Mouse (Mus musculus) stomach, embryonic 14.5 days (tissue): Measurements from ENCODE around the gene Adam23. TPM values are rescaled to one million over a fixed set of nuclear protein-coding genes. Genes with fewer than 3 reads are reported as not detected.
A peak's percentile ranks its signal among the peaks of the same experiment; 100 is the strongest.

Source experiments
- ATAC-seq: fragments of 200-750 bp; cut with Nextera tagmentation; 2 replicates; pipeline ENCODE4 v1.8.0; 2017; ENCODE audit warnings: low read depth, moderate TSS enrichment; ENCODE audit not compliant: insufficient number of reproducible peaks, insufficient read depth, low FRiP score
- H3K27ac ChIP-seq: fragments of 300-500 bp; sonication (generic); 2 replicates; pipeline ENCODE4 v1.5.1; 2014; ENCODE audit warnings: mild to moderate bottlenecking, low read length, moderate library complexity, mixed read lengths
- H3K27me3 ChIP-seq: fragments of 300-500 bp; sonication (generic); 2 replicates; pipeline ENCODE4 v1.6.1; 2014; ENCODE audit warnings: low read length, control low read depth, mixed read lengths; ENCODE audit not compliant: control insufficient read depth, insufficient read depth
- H3K36me3 ChIP-seq: fragments of 300-500 bp; sonication (generic); 2 replicates; pipeline ENCODE4 v1.6.1; 2014; ENCODE audit warnings: mild to moderate bottlenecking, control low read depth, low read length, moderate library complexity, mixed read lengths; ENCODE audit not compliant: control insufficient read depth, insufficient read depth
- H3K4me1 ChIP-seq: fragments of 300-500 bp; sonication (generic); 2 replicates; pipeline ENCODE4 v1.6.1; 2014; ENCODE audit warnings: low read length, control low read depth, mixed read lengths; ENCODE audit not compliant: control insufficient read depth, insufficient read depth
- H3K4me2 ChIP-seq: fragments of 300-500 bp; sonication (generic); replicated peaks from 2 replicates; pipeline ENCODE4 v1.6.1; 2014; ENCODE audit warnings: low read depth, low read length, control low read depth
- H3K4me3 ChIP-seq: fragments of 300-500 bp; sonication (generic); 2 replicates; pipeline ENCODE4 v1.5.1; 2014; ENCODE audit warnings: low read depth, low read length, control low read depth
- H3K9ac ChIP-seq: fragments of 300-500 bp; sonication (generic); replicated peaks from 2 replicates; pipeline ENCODE4 v1.6.1; 2014; ENCODE audit warnings: low read depth, mild to moderate bottlenecking, control low read depth, low read length, moderate library complexity, mixed read lengths
- H3K9me3 ChIP-seq: fragments of 300-500 bp; sonication (generic); 2 replicates; pipeline ENCODE4 v1.6.1; 2016; ENCODE audit warnings: low read depth, low read length, control low read depth; ENCODE audit not compliant: control insufficient read depth
- WGBS: fragments of 180-500 bp; shearing (Covaris S2); extraction: QIAGEN DNeasy Blood & Tissue Kit; methylation state at CpG from one replicate; pipeline ENCODE4 v1.1.7; 2014; 5-methylcytosine and 5-hydroxymethylcytosine counted together
- polyA plus RNA-seq: library from polyadenylated mRNA; unstranded; fragments of >200 nt; fragmentation: Nextera tagmentation; extraction: Ambion mirVana; gene quantifications from 2 replicates; pipeline ENCODE4 v1.2.1, GENCODE M21; 2014

The Adam23 gene
- polyA plus RNA-seq, 1 experiment from 2014 or later: 6.0 TPM

DNA sequence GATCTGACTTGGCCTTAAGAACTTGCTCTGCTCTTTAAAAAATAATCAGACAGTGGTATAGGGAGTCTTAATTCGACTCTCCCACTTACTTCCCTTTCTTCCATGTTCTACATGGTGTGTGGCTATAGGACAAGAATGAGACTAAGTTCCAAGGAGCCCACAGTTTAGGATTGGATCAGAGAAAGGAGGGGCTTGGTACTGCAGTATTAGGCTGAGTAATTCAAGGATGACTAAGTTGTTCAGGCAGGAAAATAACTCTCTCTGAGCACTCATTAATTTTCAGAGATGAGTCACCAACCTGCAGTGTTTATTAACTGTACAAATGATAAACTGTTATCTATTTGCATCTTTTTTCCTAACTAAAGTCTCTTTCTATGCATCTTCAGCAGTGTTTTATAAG, 45.3 kb downstream of the Adam23 start:
- Histone ChIP-seq H3K4me1 (no peaks in the 10 kb centered on the region), H3K36me3 (no peaks in the 10 kb centered on the region), H3K27ac (no peak overlapping the region), H3K27me3 (no peaks in the 10 kb centered on the region), H3K9ac (no peak overlapping the region), H3K9me3 (no peaks in the 10 kb centered on the region), H3K4me2 (no peak overlapping the region), H3K4me3 (no peak overlapping the region)
- WGBS: 57% methylated on average over 1 of the region's 1 CpGs
- ATAC-seq: no peak

DNA sequence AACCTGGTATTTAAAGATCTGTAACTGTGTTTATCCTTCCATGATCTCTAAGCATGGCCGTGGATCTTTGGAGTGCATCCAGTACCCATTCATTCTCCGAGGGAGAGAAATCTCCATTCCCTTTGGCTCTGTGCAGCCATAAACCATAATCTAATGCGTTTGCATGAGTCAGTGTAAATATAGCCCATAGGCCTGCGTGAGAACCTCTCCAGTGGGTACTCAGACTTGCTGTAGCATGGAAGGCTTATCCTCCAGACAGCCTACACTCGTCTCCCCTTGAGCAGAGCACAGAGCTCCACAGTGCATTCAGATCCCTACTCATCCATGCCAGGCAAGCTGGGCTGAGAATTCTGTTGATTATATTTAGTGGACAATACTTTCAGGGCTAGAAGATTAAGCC, 47.6 kb downstream of the Adam23 start:
- no peak for ATAC-seq
- WGBS: 48% methylated on average over 5 of the region's 5 CpGs
- Histone ChIP-seq H3K27ac (no peak overlapping the region), H3K36me3 (no peaks in the 10 kb centered on the region), H3K9me3 (no peaks in the 10 kb centered on the region), H3K4me2 (no peak overlapping the region), H3K9ac (no peak overlapping the region), H3K27me3 (no peaks in the 10 kb centered on the region), H3K4me3 (no peak overlapping the region), H3K4me1 (no peaks in the 10 kb centered on the region)

DNA sequence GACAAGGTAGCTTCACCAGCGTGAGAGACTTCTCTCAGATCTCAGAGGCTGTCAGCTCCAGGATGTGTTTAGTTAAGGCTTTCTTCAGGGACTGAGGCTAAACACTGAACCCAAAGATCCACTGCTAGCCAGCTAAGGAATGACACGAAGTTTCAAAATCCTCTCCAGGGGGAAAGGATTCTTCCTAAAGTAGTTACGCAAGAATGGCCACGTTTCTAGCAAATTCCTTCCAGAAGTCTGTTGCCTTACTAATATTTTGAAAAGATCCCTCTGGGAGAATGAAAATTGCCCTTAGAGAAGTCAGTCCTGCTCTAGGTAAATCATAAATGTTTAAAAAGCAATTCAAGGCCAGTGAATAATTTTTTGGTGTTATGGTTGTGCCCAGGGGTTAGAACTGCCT, 61.7 kb downstream of the Adam23 start:
- Histone ChIP-seq H3K27ac (no peak overlapping the region), H3K36me3 (no peaks in the 10 kb centered on the region), H3K9ac (no peak overlapping the region), H3K4me3 (no peak overlapping the region), H3K27me3 (no peaks in the 10 kb centered on the region), H3K4me2 (no peak overlapping the region), H3K4me1 (no peaks in the 10 kb centered on the region), H3K9me3 (no peaks in the 10 kb centered on the region)
- WGBS: 61% methylated on average over 4 of the region's 4 CpGs
- ATAC-seq: no peak

DNA sequence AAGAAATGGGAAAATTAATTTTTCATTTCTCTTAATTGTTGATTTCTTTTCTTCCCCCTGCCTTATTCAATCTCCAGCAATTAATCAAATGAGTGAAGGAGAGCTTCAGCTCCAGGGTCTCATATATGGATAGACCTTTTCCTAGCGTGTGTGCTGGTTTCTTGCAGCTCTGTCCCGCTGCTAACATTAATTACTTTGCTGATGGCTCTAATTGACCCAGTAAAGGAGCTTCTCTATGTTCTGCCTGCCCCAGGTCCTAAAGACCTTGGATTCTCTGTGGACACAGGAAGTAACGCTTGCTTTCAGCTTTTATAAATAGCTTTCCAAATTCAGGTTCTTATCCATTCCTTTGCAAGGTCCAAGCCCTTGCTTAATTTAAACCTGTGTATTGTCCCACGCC, 63.1 kb downstream of the Adam23 start:
- WGBS: 40% methylated on average over 4 of the region's 4 CpGs
- no peak overlapping the region for H3K9ac ChIP-seq

DNA sequence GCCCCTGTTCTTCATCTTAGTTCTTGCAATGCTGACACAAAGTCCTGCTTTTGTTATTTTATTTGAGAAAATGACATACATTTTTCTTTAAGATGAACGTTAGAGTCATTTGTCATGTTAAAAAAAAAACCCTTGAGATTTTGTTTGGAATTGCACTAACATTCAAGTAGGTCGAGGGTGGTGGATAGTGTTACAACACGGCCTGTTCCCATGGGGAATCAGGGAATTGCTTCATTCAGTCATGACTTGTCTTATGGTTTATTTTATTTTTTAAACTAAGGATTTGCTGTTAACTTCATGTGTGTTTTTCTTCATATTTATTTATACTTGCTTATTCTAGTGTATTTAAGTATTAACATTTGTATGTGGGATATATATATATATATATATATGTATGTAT, 65.7 kb downstream of the Adam23 start:
- Histone ChIP-seq H3K9ac (no peak overlapping the region), H3K4me3 (no peak overlapping the region), H3K4me1 (no peaks in the 10 kb centered on the region), H3K4me2 (no peak overlapping the region), H3K27me3 (no peaks in the 10 kb centered on the region), H3K36me3 (no peaks in the 10 kb centered on the region), H3K9me3 (no peaks in the 10 kb centered on the region), H3K27ac (no peak overlapping the region)
- ATAC-seq: no peak
- 18% methylated on average over 3 of the region's 3 CpGs for WGBS

More for the DNA sequence above, 63.1 kb downstream of the Adam23 start:
- Histone ChIP-seq H3K4me1 (no peaks in the 10 kb centered on the region), H3K27ac (no peak overlapping the region), H3K4me3 (no peak overlapping the region), H3K27me3 (no peaks in the 10 kb centered on the region), H3K9me3 (no peaks in the 10 kb centered on the region), H3K36me3 (no peaks in the 10 kb centered on the region), H3K4me2 (no peak overlapping the region)
- ATAC-seq: no peak

DNA sequence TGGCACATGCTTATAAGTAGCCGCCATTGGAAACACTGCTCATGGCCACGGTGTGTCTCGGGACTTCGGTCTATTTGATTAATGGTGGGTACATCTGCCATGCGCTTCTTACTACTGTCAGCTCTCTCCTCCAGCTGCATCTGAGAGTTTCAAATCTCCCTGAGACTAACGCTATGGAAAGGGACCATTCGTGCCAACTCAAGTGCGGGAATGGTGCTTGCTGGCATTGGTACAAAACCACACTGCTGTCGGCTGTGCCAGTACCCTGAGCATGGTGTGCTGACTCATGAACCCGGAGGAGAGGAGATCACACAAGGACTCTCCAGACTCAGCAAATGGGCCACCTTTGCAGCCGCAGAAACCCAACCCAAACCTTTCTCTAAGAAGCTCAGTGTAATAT, 72.1 kb downstream of the Adam23 start:
- Histone ChIP-seq H3K27ac (no peak overlapping the region), H3K9ac (no peak overlapping the region), H3K9me3 (no peaks in the 10 kb centered on the region), H3K4me3 (no peak overlapping the region), H3K4me1 (no peaks in the 10 kb centered on the region), H3K27me3 (no peaks in the 10 kb centered on the region), H3K4me2 (no peak overlapping the region), H3K36me3 (no peaks in the 10 kb centered on the region)
- ATAC-seq: no peak
- 88% methylated on average over 11 of the region's 11 CpGs for WGBS

DNA sequence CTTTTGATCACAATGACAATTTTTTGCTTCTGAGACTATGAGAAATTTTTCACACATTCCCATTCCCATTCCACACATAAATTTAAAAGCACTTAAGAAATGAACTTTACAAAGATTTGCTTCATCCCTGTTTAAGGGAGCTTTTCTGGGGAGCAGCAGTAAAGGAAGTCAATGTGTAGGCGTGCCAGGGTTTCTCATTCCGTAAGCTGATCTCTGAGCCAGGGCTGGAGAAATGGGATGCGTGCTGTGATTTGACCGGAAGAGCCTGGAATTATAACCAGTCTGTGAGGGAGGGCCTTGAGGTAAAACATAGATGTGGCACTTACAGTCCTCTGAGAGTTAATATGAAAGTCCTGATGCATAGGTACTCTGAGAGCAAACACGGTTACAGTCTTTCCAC, 73.1 kb downstream of the Adam23 start:
- WGBS: 61% methylated on average over 5 of the region's 5 CpGs

DNA sequence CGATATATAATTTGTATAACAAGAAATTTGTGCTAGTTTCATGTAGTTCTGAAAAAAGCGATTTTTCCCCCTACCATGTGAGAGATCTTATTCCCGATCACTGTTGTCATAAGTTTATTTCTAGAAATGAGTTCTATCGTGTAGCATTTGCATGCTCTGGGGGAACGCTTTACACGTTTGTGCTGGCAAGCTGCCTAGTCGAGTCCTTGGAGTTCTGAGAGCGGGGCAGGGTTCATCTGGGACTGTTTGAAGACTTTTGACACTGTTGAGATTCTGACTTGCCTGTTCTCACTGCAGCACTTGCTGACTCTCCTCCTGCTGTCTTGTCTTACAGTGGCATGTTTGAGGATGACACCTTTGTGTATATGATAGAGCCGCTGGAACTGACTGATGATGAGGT, 84.2 kb downstream of the Adam23 start:
- Histone ChIP-seq H3K9ac (no peak overlapping the region), H3K9me3 (no peaks in the 10 kb centered on the region), H3K4me1 (no peaks in the 10 kb centered on the region), H3K4me3 (no peak overlapping the region), H3K36me3 (no peaks in the 10 kb centered on the region), H3K27ac (no peak overlapping the region), H3K4me2 (no peak overlapping the region), H3K27me3 (no peaks in the 10 kb centered on the region)
- WGBS: 68% methylated on average over 9 of the region's 9 CpGs
- ATAC-seq: no peak

More for the DNA sequence above, 73.1 kb downstream of the Adam23 start:
- H3K27ac ChIP-seq: no peak overlapping the region
- ATAC-seq: no peak
- H3K9me3 ChIP-seq: no peaks in the 10 kb centered on the region
- H3K27me3 ChIP-seq: no peaks in the 10 kb centered on the region
- H3K4me3 ChIP-seq: no peak overlapping the region
- H3K4me1 ChIP-seq: no peaks in the 10 kb centered on the region
- no peak overlapping the region for H3K9ac ChIP-seq
- no peaks in the 10 kb centered on the region for H3K36me3 ChIP-seq
- no peak overlapping the region for H3K4me2 ChIP-seq

DNA sequence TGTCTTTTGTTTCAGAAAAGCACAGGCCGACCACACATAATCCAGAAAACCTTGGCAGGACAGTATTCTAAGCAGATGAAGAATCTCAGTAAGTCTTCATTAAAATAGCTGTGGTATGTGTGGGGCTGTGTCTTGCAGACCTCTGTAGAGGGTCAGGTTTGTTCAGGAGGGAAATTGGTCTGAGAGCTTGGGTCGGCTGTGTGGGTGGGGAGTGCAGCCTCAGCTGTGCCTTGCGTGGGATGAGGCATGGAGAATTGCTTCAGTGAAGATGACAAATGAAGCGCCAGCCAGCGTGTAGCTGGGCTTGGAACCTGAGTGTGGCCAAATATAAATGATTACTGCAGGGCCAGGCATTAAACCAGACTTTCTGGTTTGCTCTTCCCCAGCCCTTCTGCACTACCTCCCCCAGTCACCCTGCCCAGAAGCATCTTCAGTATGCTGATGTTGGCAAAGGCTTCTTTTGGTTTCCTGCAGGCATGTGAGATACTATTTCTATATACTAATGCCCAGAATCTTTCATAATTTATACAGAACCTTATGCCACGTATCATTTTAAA, 88.7 kb downstream of the Adam23 start:
- no peaks in the 10 kb centered on the region for H3K4me1 ChIP-seq
- no peaks in the 10 kb centered on the region for H3K36me3 ChIP-seq
- no peaks in the 10 kb centered on the region for H3K27me3 ChIP-seq
- H3K9ac ChIP-seq: no peak overlapping the region
- no peaks in the 10 kb centered on the region for H3K9me3 ChIP-seq
- H3K4me2 ChIP-seq: no peak overlapping the region
- 0 out of 2 replicates have a peak, but pooled peaks have one; percentile 37 for ATAC-seq
- H3K27ac ChIP-seq: no peak overlapping the region
- WGBS: 38% methylated on average over 6 of the region's 6 CpGs
- H3K4me3 ChIP-seq: no peak overlapping the region
